ENCODE assay signal across 17 mouse cellular contexts in the genomic region with DNA sequence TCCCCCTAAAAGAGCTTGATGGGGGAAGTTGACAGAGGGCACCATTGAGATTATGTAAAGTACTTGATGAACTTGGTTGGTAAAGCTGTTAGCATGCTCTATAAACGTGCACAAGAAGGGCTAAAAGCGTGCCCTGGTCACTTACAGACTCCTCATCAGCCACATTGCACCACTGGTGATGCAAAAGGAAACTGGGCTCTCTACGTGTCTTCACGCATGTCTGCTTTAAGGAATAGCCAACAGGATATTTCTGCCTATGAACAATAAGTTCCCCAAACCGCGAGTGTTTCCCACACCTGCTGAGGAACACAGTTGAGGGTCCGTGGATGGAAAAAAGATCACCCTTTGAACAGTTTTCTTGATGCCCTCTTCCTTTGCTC. TPM values are rescaled to one million over a fixed set of nuclear protein-coding genes. Genes with fewer than 3 reads are reported as not detected.
A peak's percentile ranks its signal among the peaks of the same experiment; 100 is the strongest.
DNase-seq lines count a peak whose midpoint lies in the region; ATAC-seq and TF ChIP-seq lines count a peak whose summit lies in the region.
"Had no signal": no experiment of that assay in that cellular context is flagged by ENCODE, and none has a peak within 500 bp of the region (broad histone marks: within the 10 kb centered on the region; RNA-seq: fewer than 3 reads in every experiment).

No protein-coding gene starts in this region.

- DNase-seq in heart, embryonic 10.5 days (ENCODE audit: low spot score) = no peak
- no peak for DNase-seq in lung, embryonic 14.5 days
- no peak for DNase-seq in lung, adult 2 months
- DNase-seq in midbrain, postnatal 0 days (ENCODE audit: low spot score) = no peak
- no peak for DNase-seq in layer of hippocampus, adult 11-12 months (ENCODE audit: low spot score)
- DNase-seq in ovary, postnatal 10 days (ENCODE audit: low spot score) = no peak
- DNase-seq: adrenal gland, postnatal 36 days; cerebellum, adult 8-10 months; heart, postnatal 14 days; kidney, postnatal 10 days; retina, postnatal 1 day had no signal

- no peak for TF ChIP-seq POLR2A in lung, adult 2 months (IDR thresholded peaks at IDR 0.05; ENCODE audit: borderline replicate concordance, extremely low read depth, low read depth, low read length)
- TF ChIP-seq POLR2A in embryonic fibroblast, embryonic 13.5 days (IDR thresholded peaks at IDR 0.05; ENCODE audit: low read depth, low read length) = no peak

- no peaks in the 10 kb centered on the region for H3K36me3 ChIP-seq in heart, embryonic 13.5 days
- no peaks in the 10 kb centered on the region for H3K36me3 ChIP-seq in heart, embryonic 10.5 days
- H3K36me3 ChIP-seq in lung, embryonic 14.5 days (ENCODE audit: insufficient read depth) = no peaks in the 10 kb centered on the region
- no peaks in the 10 kb centered on the region for H3K36me3 ChIP-seq in midbrain, postnatal 0 days (ENCODE audit: insufficient read depth, low read length)
- H3K36me3 ChIP-seq: embryonic facial prominence, embryonic 12.5 days had no signal

- H3K9ac ChIP-seq in heart, embryonic 13.5 days = 0 out of 2 replicates have a peak overlapping the region, but pooled peaks have one; percentile 20
- H3K9ac ChIP-seq in lung, embryonic 14.5 days = no peak overlapping the region
- H3K9ac ChIP-seq in midbrain, postnatal 0 days (replicated peaks; ENCODE audit: low read length, poor library complexity, severe bottlenecking) = no peak overlapping the region
- H3K9ac ChIP-seq: embryonic facial prominence, embryonic 12.5 days had no signal

- no peak overlapping the region for H3K27ac ChIP-seq in heart, embryonic 13.5 days (replicated peaks)
- H3K27ac ChIP-seq in heart, embryonic 10.5 days = no peak overlapping the region
- H3K27ac ChIP-seq in lung, embryonic 14.5 days (ENCODE audit: low read depth) = no peak overlapping the region
- H3K27ac ChIP-seq in embryonic fibroblast, embryonic 13.5 days (ENCODE audit: insufficient read depth, low read length) = peak overlapping the region; percentile 97
- H3K27ac ChIP-seq in midbrain, postnatal 0 days (ENCODE audit: low read depth, low read length) = 0 out of 2 replicates have a peak overlapping the region, but pooled peaks have one; percentile 26
- H3K27ac ChIP-seq: embryonic facial prominence, embryonic 12.5 days had no signal

- no peak for TF ChIP-seq CTCF in lung, embryonic 14.5 days (IDR thresholded peaks at IDR 0.05; ENCODE audit: low read depth)
- no peak for TF ChIP-seq CTCF in lung, adult 2 months (IDR thresholded peaks at IDR 0.05; ENCODE audit: insufficient read depth, low read length)
- TF ChIP-seq CTCF in embryonic fibroblast, embryonic 13.5 days (IDR thresholded peaks at IDR 0.05; ENCODE audit: borderline replicate concordance, insufficient read depth, low read length) = no peak
- no peak for TF ChIP-seq CTCF in midbrain, postnatal 0 days (IDR thresholded peaks at IDR 0.05)

- no peak for ATAC-seq in heart, embryonic 13.5 days (ENCODE audit: extremely low read depth, insufficient number of reproducible peaks, low FRiP score, low TSS enrichment)
- ATAC-seq in lung, embryonic 14.5 days (ENCODE audit: insufficient read depth) = no peak
- no peak for ATAC-seq in midbrain, postnatal 0 days (ENCODE audit: low FRiP score)
- ATAC-seq: CD4-positive, CD25-positive, alpha-beta regulatory T cell, adult 4 months had no signal

- no peak overlapping the region for H3K4me3 ChIP-seq in heart, embryonic 13.5 days
- H3K4me3 ChIP-seq in heart, embryonic 10.5 days = no peak overlapping the region
- no peak overlapping the region for H3K4me3 ChIP-seq in lung, embryonic 14.5 days (ENCODE audit: low read depth, low read length)
- H3K4me3 ChIP-seq in lung, adult 2 months (replicated peaks; ENCODE audit: extremely low read depth, low read depth, low read length) = no peak overlapping the region
- no peak overlapping the region for H3K4me3 ChIP-seq in embryonic fibroblast, embryonic 13.5 days (ENCODE audit: insufficient read depth, low read length)
- H3K4me3 ChIP-seq in midbrain, postnatal 0 days (ENCODE audit: low read depth, low read length) = no peak overlapping the region
- H3K4me3 ChIP-seq: embryonic facial prominence, embryonic 12.5 days had no signal

- H3K27me3 ChIP-seq in heart, embryonic 13.5 days (replicated peaks) = peaks cover 13% of the 10 kb centered on the region
- H3K27me3 ChIP-seq in heart, embryonic 10.5 days (ENCODE audit: insufficient read depth, poor library complexity, severe bottlenecking) = peaks cover 12% of the 10 kb centered on the region; the same call in 1 of the 2 replicates
- peaks cover 5% of the 10 kb centered on the region; the same call in 1 of the 2 replicates for H3K27me3 ChIP-seq in lung, embryonic 14.5 days (ENCODE audit: insufficient read depth, low read length)
- H3K27me3 ChIP-seq in midbrain, postnatal 0 days (ENCODE audit: insufficient read depth, low read length) = no peaks in the 10 kb centered on the region

- 67% methylated on average over 7 of the region's 7 CpGs for WGBS in heart, embryonic 13.5 days
- WGBS in heart, embryonic 10.5 days = 62% methylated on average over 7 of the region's 7 CpGs
- 53% methylated on average over 7 of the region's 7 CpGs for WGBS in lung, embryonic 14.5 days
- WGBS in lung, adult 2 months = 59% methylated on average over 7 of the region's 7 CpGs
- 53% methylated on average over 7 of the region's 7 CpGs for WGBS in midbrain, postnatal 0 days

- H3K4me1 ChIP-seq in heart, embryonic 13.5 days = peaks cover 34% of the 10 kb centered on the region
- peaks cover 35% of the 10 kb centered on the region for H3K4me1 ChIP-seq in heart, embryonic 10.5 days
- H3K4me1 ChIP-seq in lung, embryonic 14.5 days (ENCODE audit: insufficient read depth) = peaks cover 3% of the 10 kb centered on the region; the same call in 1 of the 2 replicates
- H3K4me1 ChIP-seq in lung, adult 2 months (ENCODE audit: control insufficient read depth, insufficient read depth, low read length) = peaks cover 3% of the 10 kb centered on the region
- H3K4me1 ChIP-seq in embryonic fibroblast, embryonic 13.5 days (ENCODE audit: control insufficient read depth, insufficient read depth, low read length) = peaks cover 13% of the 10 kb centered on the region
- H3K4me1 ChIP-seq in midbrain, postnatal 0 days (ENCODE audit: insufficient read depth, low read length) = peaks cover 3% of the 10 kb centered on the region; the same call in 1 of the 2 replicates

- no peak overlapping the region for H3K4me2 ChIP-seq in heart, embryonic 13.5 days
- H3K4me2 ChIP-seq in lung, embryonic 14.5 days = peak overlapping the region; percentile 8; the same call in 1 of the 2 replicates
- peak overlapping the region; percentile 6; the same call in 1 of the 2 replicates for H3K4me2 ChIP-seq in midbrain, postnatal 0 days (ENCODE audit: low read depth, low read length, poor library complexity, severe bottlenecking)
- H3K4me2 ChIP-seq: embryonic facial prominence, embryonic 12.5 days had no signal

- no peaks in the 10 kb centered on the region for H3K9me3 ChIP-seq in heart, embryonic 13.5 days
- no peaks in the 10 kb centered on the region for H3K9me3 ChIP-seq in heart, embryonic 10.5 days
- H3K9me3 ChIP-seq in lung, embryonic 14.5 days (ENCODE audit: low read depth, low read length) = no peaks in the 10 kb centered on the region
- no peaks in the 10 kb centered on the region for H3K9me3 ChIP-seq in midbrain, postnatal 0 days (ENCODE audit: low read length)
- H3K9me3 ChIP-seq: embryonic facial prominence, embryonic 12.5 days had no signal

RNA-seq across cellular contexts. Expression of a gene that starts 1.7 kb away (rescaled TPM):
- 6.0 and 7.3 TPM in 2 replicates for polyA plus RNA-seq in heart, embryonic 13.5 days (2015; fragmentation: Nextera tagmentation; extraction: Ambion mirVana)
- polyA plus RNA-seq in heart, embryonic 10.5 days (2016; fragmentation: Nextera tagmentation; extraction: Ambion mirVana) = 9.2 TPM in 2 replicates
- polyA plus RNA-seq in lung, embryonic 14.5 days (2014; fragmentation: Nextera tagmentation; extraction: Ambion mirVana) = 16.1 and 19.1 TPM in 2 replicates
- polyA plus RNA-seq in lung, adult 2 months (2012; rRNA removed) = 35.4 and 42.7 TPM in 2 replicates
- polyA plus RNA-seq in embryonic fibroblast, embryonic 13.5 days (2011; ENCODE audit: insufficient read length, low read depth, missing spikeins) = 168 and 276 TPM in 2 replicates
- total RNA-seq in midbrain, postnatal 0 days (2014; rRNA removed) = 12.6 and 15.6 TPM in 2 replicates
- 16.5 and 16.7 TPM in 2 replicates for polyA plus RNA-seq in midbrain, postnatal 0 days (2015; fragmentation: Nextera tagmentation; extraction: Ambion mirVana)
- polyA plus RNA-seq: CD4-positive, CD25-positive, alpha-beta regulatory T cell, adult 4 months had no signal

RNA-seq across cellular contexts. Expression of a gene that starts 51.1 kb away (rescaled TPM):
- polyA plus RNA-seq in heart, embryonic 13.5 days (2015; fragmentation: Nextera tagmentation; extraction: Ambion mirVana) = not detected in 2 replicates
- not detected in 2 replicates for polyA plus RNA-seq in heart, embryonic 10.5 days (2016; fragmentation: Nextera tagmentation; extraction: Ambion mirVana)
- not detected in 2 replicates for polyA plus RNA-seq in lung, embryonic 14.5 days (2014; fragmentation: Nextera tagmentation; extraction: Ambion mirVana)
- not detected in 2 replicates for polyA plus RNA-seq in lung, adult 2 months (2012; rRNA removed)
- not detected in 2 replicates for polyA plus RNA-seq in embryonic fibroblast, embryonic 13.5 days (2011; ENCODE audit: insufficient read length, low read depth, missing spikeins)
- not detected in 2 replicates for total RNA-seq in midbrain, postnatal 0 days (2014; rRNA removed)
- not detected in 2 replicates for polyA plus RNA-seq in midbrain, postnatal 0 days (2015; fragmentation: Nextera tagmentation; extraction: Ambion mirVana)
- total RNA-seq: adrenal gland, postnatal 36 days; heart, postnatal 14 days; left cerebral cortex, postnatal 10 days had no signal
- polyA plus RNA-seq: CD4-positive, CD25-positive, alpha-beta regulatory T cell, adult 4 months; embryonic facial prominence, embryonic 12.5 days; stomach, embryonic 14.5 days had no signal

Comparison
In these comparisons a context has a peak if more than half of its experiments do, and no peak if none do; other contexts are left out.
1. H3K27ac ChIP-seq: peak in embryonic fibroblast, embryonic 13.5 days (single experiment) and midbrain, postnatal 0 days (single experiment); none in heart, embryonic 13.5 days (single experiment), heart, embryonic 10.5 days (single experiment) and lung, embryonic 14.5 days (single experiment).